Mouse (Mus musculus): ENCODE results near the gene Hoxb4.

Hoxb4 gene

GRCm38 (mm10) chr11:96348141-96348928, 30.3 kb downstream of the Hoxb4 start:
- CTCF ChIA-PET: no interaction called here

GRCm38 (mm10) chr11:96348988-96349387, 30.9 kb downstream of the Hoxb4 start:
- CTCF ChIA-PET: no interaction called here

GRCm38 (mm10) chr11:96349491-96350340, 31.6 kb downstream of the Hoxb4 start:
- CTCF ChIA-PET: no interaction called here

GRCm38 (mm10) chr11:96350341-96350624, 32.2 kb downstream of the Hoxb4 start, which contains the start of gene Hoxb2:
Gene Hoxb2, plus strand, starts transcription at chr11:96350525.
- CTCF ChIA-PET: interaction anchor here (0.7 kb wide), 1 partner anchor 19 kb away, joined by 3 read pairs; no protein-coding TSS in a partner anchor

- CTCF ChIA-PET: interaction anchor here (0.7 kb wide), 1 partner anchor 19 kb away, joined by 3 read pairs; no protein-coding TSS in a partner anchor
Measured at GRCm38 (mm10) chr11:96350791-96351190, 32.7 kb downstream of the Hoxb4 start.

- CTCF ChIA-PET: no interaction called here
Measured at GRCm38 (mm10) chr11:96351312-96351711, 33.2 kb downstream of the Hoxb4 start.

- CTCF ChIA-PET: interaction anchor here (0.6 kb wide), 1 partner anchor 42 kb away, joined by 4 read pairs; no protein-coding TSS in a partner anchor
Measured at GRCm38 (mm10) chr11:96351831-96352230, 33.8 kb downstream of the Hoxb4 start.

GRCm38 (mm10) chr11:96352691-96353521, 34.8 kb downstream of the Hoxb4 start:
- CTCF ChIA-PET: no interaction called here

GRCm38 (mm10) chr11:96353522-96353841, 35.4 kb downstream of the Hoxb4 start:
- CTCF ChIA-PET: no interaction called here

- CTCF ChIA-PET: no interaction called here
Measured at GRCm38 (mm10) chr11:96353939-96354338, 35.9 kb downstream of the Hoxb4 start.

- CTCF ChIA-PET: no interaction called here
Measured at GRCm38 (mm10) chr11:96354376-96354775, 36.3 kb downstream of the Hoxb4 start.

GRCm38 (mm10) chr11:96354801-96355311, 36.8 kb downstream of the Hoxb4 start:
- CTCF ChIA-PET: no interaction called here

GRCm38 (mm10) chr11:96363807-96364206, 45.7 kb downstream of the Hoxb4 start:
- CTCF ChIA-PET: interaction anchor here (0.7 kb wide), 2 partner anchors 25 to 122 kb away, joined by 3 to 9 read pairs; no protein-coding TSS in a partner anchor

- CTCF ChIA-PET: no interaction called here
Measured at GRCm38 (mm10) chr11:96365441-96366091, 47.5 kb downstream of the Hoxb4 start, which contains the start of gene Hoxb1. Gene Hoxb1, plus strand, starts transcription at chr11:96365752.

- CTCF ChIA-PET: no interaction called here
Measured at GRCm38 (mm10) chr11:96366092-96367041, 48.3 kb downstream of the Hoxb4 start.

- CTCF ChIA-PET: no interaction called here
Measured at GRCm38 (mm10) chr11:96367141-96367540, 49.1 kb downstream of the Hoxb4 start.

- CTCF ChIA-PET: no interaction called here
Measured at GRCm38 (mm10) chr11:96368686-96369085, 50.6 kb downstream of the Hoxb4 start.

GRCm38 (mm10) chr11:96369140-96369539, 51.1 kb downstream of the Hoxb4 start:
- CTCF ChIA-PET: no interaction called here

Measured in spleen, embryonic (tissue).